In genomic region chr6:143021756-143022155, GRCm38 (mm10) we compare ENCODE assay signal across 32 mouse cellular contexts. TPM values are rescaled to one million over a fixed set of nuclear protein-coding genes. Genes with fewer than 3 reads are reported as not detected.
"Had no signal": no experiment of that assay in that cellular context is flagged by ENCODE, and none has a peak within 500 bp of the region (broad histone marks: within the 10 kb centered on the region; RNA-seq: fewer than 3 reads in every experiment).

No protein-coding gene starts in this region.

- ATAC-seq: liver, embryonic 12.5 days; liver, postnatal 0 days; lung, postnatal 0 days; midbrain, embryonic 13.5 days; midbrain, embryonic 15.5 days; midbrain, embryonic 16.5 days had no signal

- H3K9me3 ChIP-seq: limb, embryonic 10.5 days; limb, embryonic 12.5 days; limb, embryonic 13.5 days; limb, embryonic 15.5 days; liver, embryonic 12.5 days; liver, embryonic 13.5 days; liver, embryonic 15.5 days; lung, embryonic 15.5 days; megakaryocyte, embryonic 14.5 days; midbrain, embryonic 10.5 days; midbrain, embryonic 12.5 days; midbrain, embryonic 13.5 days; midbrain, embryonic 15.5 days; neural tube, embryonic 12.5 days had no signal

- H3K4me2 ChIP-seq: limb, embryonic 12.5 days; limb, embryonic 13.5 days; limb, embryonic 15.5 days; liver, embryonic 11.5 days; liver, embryonic 12.5 days; liver, embryonic 13.5 days; liver, embryonic 15.5 days; lung, embryonic 14.5 days; lung, embryonic 15.5 days; midbrain, embryonic 12.5 days; midbrain, embryonic 13.5 days; midbrain, embryonic 15.5 days; neural tube, embryonic 12.5 days had no signal

- H3K27me3 ChIP-seq: limb, embryonic 12.5 days; limb, embryonic 13.5 days; limb, embryonic 15.5 days; liver, embryonic 12.5 days; liver, embryonic 13.5 days; liver, embryonic 15.5 days; lung, embryonic 15.5 days; megakaryocyte, embryonic 14.5 days; midbrain, embryonic 12.5 days; midbrain, embryonic 13.5 days; midbrain, embryonic 15.5 days; neural tube, embryonic 12.5 days had no signal

- H3K9ac ChIP-seq: limb, embryonic 12.5 days; limb, embryonic 13.5 days; limb, embryonic 15.5 days; liver, embryonic 12.5 days; liver, embryonic 13.5 days; liver, embryonic 14.5 days; liver, embryonic 15.5 days; liver, postnatal 0 days; lung, embryonic 14.5 days; lung, embryonic 15.5 days; midbrain, embryonic 12.5 days; midbrain, embryonic 13.5 days; midbrain, embryonic 15.5 days; neural tube, embryonic 12.5 days had no signal

- H3K4me3 ChIP-seq: limb, embryonic 10.5 days; limb, embryonic 12.5 days; limb, embryonic 13.5 days; limb, embryonic 15.5 days; liver, embryonic 12.5 days; liver, embryonic 13.5 days; liver, embryonic 15.5 days; lung, embryonic 15.5 days; megakaryocyte, embryonic 14.5 days; midbrain, embryonic 10.5 days; midbrain, embryonic 12.5 days; midbrain, embryonic 13.5 days; midbrain, embryonic 15.5 days; myocyte; neural tube, embryonic 12.5 days had no signal

- H3K4me1 ChIP-seq: limb, embryonic 10.5 days; limb, embryonic 12.5 days; limb, embryonic 13.5 days; limb, embryonic 15.5 days; liver, embryonic 12.5 days; liver, embryonic 13.5 days; liver, embryonic 15.5 days; lung, embryonic 15.5 days; midbrain, embryonic 10.5 days; midbrain, embryonic 12.5 days; midbrain, embryonic 13.5 days; midbrain, embryonic 15.5 days; neural tube, embryonic 12.5 days had no signal

- DNase-seq: left cerebral cortex, postnatal 4 days; liver; liver, embryonic 13.5 days; liver, postnatal 0 days; lung, adult 18-20 months; lung, adult 2 months; lung, embryonic 14.5 days; lung, postnatal 10 days; lung, postnatal 14 days; lung, postnatal 36 days; lung, postnatal 4 days; midbrain, embryonic 14.5 days had no signal

- H3K27ac ChIP-seq: limb, embryonic 10.5 days; limb, embryonic 12.5 days; limb, embryonic 13.5 days; limb, embryonic 15.5 days; liver, embryonic 12.5 days; liver, embryonic 13.5 days; liver, embryonic 14.5 days; liver, embryonic 15.5 days; lung, embryonic 15.5 days; macrophage; midbrain, embryonic 10.5 days; midbrain, embryonic 12.5 days; midbrain, embryonic 13.5 days; midbrain, embryonic 15.5 days; neural tube, embryonic 12.5 days had no signal

RNA-seq across cellular contexts. Expression of gene St8sia1, which starts 57.5 kb away (rescaled TPM):
- total RNA-seq: monocyte, adult 5-6 weeks had no signal
